Mouse (Mus musculus) E14TG2a.4 (cell line): ENCODE data around the gene Cyp2c67.
"Not testable (repeated sequence)": the region's sequence is repeated elsewhere in the genome, so short reads cannot be mapped to it uniquely, and the experiment has no call there.

Experiments used
- H3K27me3 ChIP-seq: 2 replicates; pipeline ENCODE4 v1.6.1; 2014; ENCODE audit warnings: low read length, control low read depth; ENCODE audit not compliant: insufficient read depth
- H3K36me3 ChIP-seq: 2 replicates; pipeline ENCODE4 v1.6.1; 2014; ENCODE audit warnings: low read length, control low read depth; ENCODE audit not compliant: insufficient read depth
- H3K4me1 ChIP-seq: replicated peaks from 2 replicates; pipeline ENCODE4 v1.6.1; 2014; ENCODE audit warnings: low read depth, low read length, control low read depth
- H3K4me3 ChIP-seq: replicated peaks from 2 replicates; pipeline ENCODE4 v1.5.1; 2014; ENCODE audit warnings: mild to moderate bottlenecking, low read length
- H3K9me3 ChIP-seq: 2 replicates; pipeline ENCODE4 v1.6.1; 2014; ENCODE audit warnings: low read length, control low read depth
- CTCF ChIP-seq: conservative IDR thresholded peaks from 2 replicates; pipeline ENCODE4 v1.5.1; 2014; ENCODE audit warnings: low read length
- NANOG ChIP-seq: IDR thresholded peaks from 2 replicates; pipeline ENCODE4 v1.6.1; 2014; ENCODE audit warnings: borderline replicate concordance, low read length, mixed read lengths
- POU5F1 ChIP-seq: IDR thresholded peaks from 2 replicates; pipeline ENCODE4 v1.6.1; 2014; ENCODE audit warnings: low read length, borderline replicate concordance

Gene Cyp2c67

DNA sequence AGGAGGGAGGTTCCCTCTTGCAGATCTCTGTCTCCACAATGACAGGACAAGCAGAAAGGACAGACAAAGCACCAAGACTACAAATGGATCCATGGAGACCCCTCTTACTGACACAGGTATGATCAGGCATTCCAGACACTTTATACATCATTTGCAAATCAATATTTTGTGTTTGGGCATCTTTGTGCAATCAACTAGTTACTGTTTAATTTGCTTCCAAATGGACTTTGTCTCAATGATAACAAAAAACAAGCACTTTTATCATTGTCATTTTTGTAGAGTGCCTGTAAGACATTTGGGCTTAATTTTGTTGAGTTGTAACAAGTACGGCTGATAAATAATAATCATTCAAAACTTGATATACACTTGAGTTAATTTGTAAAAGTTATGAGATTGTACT lies at the start of gene Cyp2c67:
Gene Cyp2c67, minus strand, starts transcription at position 114 of the 400 bp plus-strand sequence.
- TF ChIP-seq CTCF (no peak), POU5F1 (no peak), NANOG (no peak)
- Histone ChIP-seq H3K9me3 (peaks cover 71% of the 10 kb centered on the region), H3K36me3 (no peaks in the 10 kb centered on the region), H3K27me3 (no peaks in the 10 kb centered on the region), H3K4me1 (no peaks in the 10 kb centered on the region), H3K4me3 (no peak within 1 kb of the TSS)

GRCm38 (mm10) chr19:39665650-39666049 lies 16.8 kb upstream of the Cyp2c67 start:
- not testable (repeated sequence) for H3K27me3 ChIP-seq, H3K36me3 ChIP-seq, H3K4me1 ChIP-seq, H3K4me3 ChIP-seq
- H3K9me3 ChIP-seq: peaks cover 22% of the 10 kb centered on the region; the same call in 1 of the 2 replicates

- Histone ChIP-seq H3K27me3 (no peaks in the 10 kb centered on the region), H3K9me3 (peaks cover 67% of the 10 kb centered on the region), H3K4me1 (no peaks in the 10 kb centered on the region), H3K4me3 (no peak overlapping the region), H3K36me3 (no peaks in the 10 kb centered on the region)
- TF ChIP-seq NANOG (peak; percentile 69; the same call in 1 of the 2 replicates), POU5F1 (no peak), CTCF (no peak)
These were observed 3.5 kb upstream of the Cyp2c67 start for GRCm38 (mm10) chr19:39652381-39652780.

DNA sequence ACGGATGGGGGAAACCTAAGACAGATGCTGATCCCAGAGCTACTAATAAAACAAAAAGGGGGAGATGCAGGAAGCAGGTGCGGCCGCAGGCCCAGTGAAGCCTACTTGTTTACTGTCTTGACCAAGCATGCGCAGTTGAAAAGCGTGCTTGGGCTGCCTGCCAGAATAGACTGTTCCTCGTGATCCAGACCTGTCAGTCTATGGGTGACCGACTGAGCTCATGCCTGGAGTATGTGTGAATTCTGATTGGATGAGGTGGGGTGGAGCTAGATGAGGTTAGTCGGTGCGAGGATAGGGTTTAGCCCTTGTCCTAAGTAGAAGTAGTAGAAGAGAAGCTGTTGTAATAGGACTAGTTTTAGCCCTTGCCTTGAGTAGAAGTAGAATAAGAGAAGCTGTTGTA lies 1.3 kb downstream of the Cyp2c67 start:
- Histone ChIP-seq H3K4me1 (no peaks in the 10 kb centered on the region), H3K4me3 (no peak overlapping the region), H3K9me3 (peaks cover 58% of the 10 kb centered on the region), H3K36me3 (no peaks in the 10 kb centered on the region), H3K27me3 (no peaks in the 10 kb centered on the region)
- TF ChIP-seq CTCF (no peak), NANOG (no peak), POU5F1 (no peak)

- not testable (repeated sequence) for H3K4me3 ChIP-seq, H3K4me1 ChIP-seq, H3K27me3 ChIP-seq, H3K36me3 ChIP-seq
- peaks cover 45% of the 10 kb centered on the region for H3K9me3 ChIP-seq
These were observed 4.3 kb downstream of the Cyp2c67 start for GRCm38 (mm10) chr19:39644551-39644950.
